Mouse (Mus musculus) small intestine, adult 2 months (tissue): ENCODE results near the gene Tsc22d1. TPM values are rescaled to one million over a fixed set of nuclear protein-coding genes. Genes with fewer than 3 reads are reported as not detected.

Experiments used
- H3K27ac ChIP-seq: fragments of 200-500 bp; 2 replicates; pipeline ENCODE4 v1.5.1; 2012; ENCODE audit warnings: low read depth, low read length, control low read depth, inconsistent platforms; ENCODE audit not compliant: insufficient read depth
- H3K27me3 ChIP-seq: fragments of 200-500 bp; 2 replicates; pipeline ENCODE4 v1.6.1; 2012; ENCODE audit warnings: mild to moderate bottlenecking, moderate library complexity, low read length, inconsistent platforms; ENCODE audit not compliant: control insufficient read depth, insufficient read depth
- H3K36me3 ChIP-seq: fragments of 200-500 bp; 2 replicates; pipeline ENCODE4 v1.6.1; 2012; ENCODE audit warnings: mild to moderate bottlenecking, low read length, control low read depth, inconsistent platforms; ENCODE audit not compliant: control insufficient read depth, insufficient read depth
- H3K4me1 ChIP-seq: fragments of 200-500 bp; 2 replicates; pipeline ENCODE4 v1.6.1; 2012; ENCODE audit warnings: low read length, inconsistent platforms, mixed read lengths; ENCODE audit not compliant: control insufficient read depth, insufficient read depth, insufficient read length
- H3K4me3 ChIP-seq: fragments of 200-500 bp; 2 replicates; pipeline ENCODE4 v1.5.1; 2012; ENCODE audit warnings: low read depth, mild to moderate bottlenecking, control low read depth, inconsistent platforms, low read length, moderate library complexity
- CTCF ChIP-seq: fragments of 200-500 bp; IDR thresholded peaks from 2 replicates; pipeline ENCODE4 v1.5.1; 2012; ENCODE audit warnings: low read depth, mild to moderate bottlenecking, control low read depth, inconsistent platforms, low read length, moderate library complexity, mixed read lengths; ENCODE audit not compliant: insufficient replicate concordance, insufficient read length; ENCODE audit errors: extremely low read depth
- POLR2A ChIP-seq: fragments of 200-500 bp; IDR thresholded peaks from 2 replicates; pipeline ENCODE4 v1.6.1; 2012; ENCODE audit warnings: low read depth, mild to moderate bottlenecking, control low read depth, inconsistent platforms, low read length, moderate library complexity
- WGBS: fragments of 180-500 bp; shearing (Covaris S2); methylation state at CpG from one replicate; pipeline ENCODE4 v1.1.7; 2018; 5-methylcytosine and 5-hydroxymethylcytosine counted together
- polyA plus RNA-seq: library from polyadenylated mRNA; depleted of rRNA; stranded (reverse); fragments of >200 nt; gene quantifications from 2 replicates; pipeline ENCODE4 v1.2.3, GENCODE M21; 2012

Tsc22d1 gene
- polyA plus RNA-seq, 1 experiment: 254 TPM

GRCm38 (mm10) chr14:76506425-76507205 is 91.9 kb downstream of the Tsc22d1 start:
- H3K27me3 ChIP-seq: no peaks in the 10 kb centered on the region
- peak overlapping the region; percentile 58 for H3K27ac ChIP-seq
- H3K36me3 ChIP-seq: peaks cover 17% of the 10 kb centered on the region
- peaks cover 7% of the 10 kb centered on the region for H3K4me1 ChIP-seq
- peak overlapping the region; percentile 78 for H3K4me3 ChIP-seq
- 66% methylated on average over 27 of the region's 27 CpGs for WGBS
- TF ChIP-seq POLR2A (no peak), CTCF (no peak)

- Histone ChIP-seq H3K36me3 (peaks cover 17% of the 10 kb centered on the region), H3K27ac (no peak overlapping the region), H3K4me3 (no peak overlapping the region), H3K4me1 (peaks cover 10% of the 10 kb centered on the region), H3K27me3 (no peaks in the 10 kb centered on the region)
- 87% methylated on average over 7 of the region's 7 CpGs for WGBS
- TF ChIP-seq POLR2A (no peak), CTCF (no peak)
These were observed 92.6 kb downstream of the Tsc22d1 start for GRCm38 (mm10) chr14:76507357-76507756.

- H3K4me3 ChIP-seq: no peak overlapping the region
- peaks cover 17% of the 10 kb centered on the region for H3K36me3 ChIP-seq
- H3K4me1 ChIP-seq: peaks cover 15% of the 10 kb centered on the region
- TF ChIP-seq POLR2A (no peak), CTCF (no peak)
- H3K27me3 ChIP-seq: no peaks in the 10 kb centered on the region
- no peak overlapping the region for H3K27ac ChIP-seq
- 54% methylated on average over 9 of the region's 9 CpGs for WGBS
These were observed 93.2 kb downstream of the Tsc22d1 start for GRCm38 (mm10) chr14:76507804-76508500.

- H3K27me3 ChIP-seq: no peaks in the 10 kb centered on the region
- no peak overlapping the region for H3K27ac ChIP-seq
- no peak overlapping the region for H3K4me3 ChIP-seq
- peaks cover 12% of the 10 kb centered on the region for H3K4me1 ChIP-seq
- TF ChIP-seq POLR2A: no peak
- no peak for TF ChIP-seq CTCF
- WGBS: 62% methylated on average over 10 of the region's 10 CpGs
- H3K36me3 ChIP-seq: peaks cover 17% of the 10 kb centered on the region
These were observed 93.9 kb downstream of the Tsc22d1 start for GRCm38 (mm10) chr14:76508701-76509100.

- peaks cover 9% of the 10 kb centered on the region for H3K36me3 ChIP-seq
- no peak overlapping the region for H3K27ac ChIP-seq
- no peaks in the 10 kb centered on the region for H3K27me3 ChIP-seq
- TF ChIP-seq POLR2A (no peak), CTCF (no peak)
- H3K4me1 ChIP-seq: peaks cover 9% of the 10 kb centered on the region; the same call in 1 of the 2 replicates
- no peak overlapping the region for H3K4me3 ChIP-seq
- 92% methylated on average over 7 of the region's 7 CpGs for WGBS
These were observed 97.2 kb downstream of the Tsc22d1 start for GRCm38 (mm10) chr14:76511971-76512370.

- TF ChIP-seq CTCF: no peak
- no peak for TF ChIP-seq POLR2A
- no peak overlapping the region for H3K27ac ChIP-seq
These were observed 98.8 kb downstream of the Tsc22d1 start for GRCm38 (mm10) chr14:76513395-76514049.

More at GRCm38 (mm10) chr14:76513395-76514049, 98.8 kb downstream of the Tsc22d1 start:
- 74% methylated on average over 11 of the region's 11 CpGs for WGBS
- no peaks in the 10 kb centered on the region for H3K36me3 ChIP-seq
- H3K27me3 ChIP-seq: no peaks in the 10 kb centered on the region
- H3K4me1 ChIP-seq: peaks cover 9% of the 10 kb centered on the region; the same call in 1 of the 2 replicates
- no peak overlapping the region for H3K4me3 ChIP-seq
